Mouse (Mus musculus): ENCODE results near the gene Gm49342. TPM values are rescaled to one million over a fixed set of nuclear protein-coding genes. Genes with fewer than 3 reads are reported as not detected.

Gm49342 gene
- 10 to 100 TPM; 91.1 to 96.2 TPM for total RNA-seq (2023)

GRCm38 (mm10) chr14:50943932-50944667, at the start of gene Gm49342:
Gene Gm49342 (plus strand): TSS chr14:50944517.

GRCm38 (mm10) chr14:50897374-50897765, 46.9 kb upstream of the Gm49342 start, which contains the start of gene Klhl33:
Gene Klhl33 (minus strand): TSS chr14:50897507.

GRCm38 (mm10) chr14:50924281-50925064, 19.8 kb upstream of the Gm49342 start, which contains the start of the genes Osgep and Apex1:
Gene Osgep (minus strand): TSS chr14:50924893.
Gene Apex1 (plus strand): TSS chr14:50924968.

GRCm38 (mm10) chr14:50930754-50931492, 13.4 kb upstream of the Gm49342 start, which contains the start of the genes Pip4p1 and Pnp:
Gene Pip4p1 (minus strand): TSS chr14:50930856.
Gene Pnp (plus strand): TSS chr14:50931082.

GRCm38 (mm10) chr14:50955942-50956508, 11.7 kb downstream of the Gm49342 start, which contains the start of gene Pnp2:
Gene Pnp2 (plus strand): TSS chr14:50955992.

GRCm38 (mm10) chr14:51007152-51007801, 63.0 kb downstream of the Gm49342 start, which contains the start of gene Rnase10:
Gene Rnase10 (plus strand): TSS chr14:51007751.

Other genes starting within 250 kb of the Gm49342 start
- not detected for gene Olfr748, start 237.1 kb upstream of the Gm49342 start, total RNA-seq (2023)
- not detected for gene Olfr749, start 199.4 kb upstream of the Gm49342 start, total RNA-seq (2023)
- gene Ttc5, start 159.0 kb upstream of the Gm49342 start, total RNA-seq (2023) = 10 to 100 TPM; 27.2 to 32.8 TPM
- under 1 TPM in 1 of 2 experiments, not detected in 1; 0.26 TPM for gene Ccnb1ip1, start 136.8 kb upstream of the Gm49342 start, total RNA-seq (2023)
- 10 to 100 TPM; 24.4 to 28.5 TPM for gene Parp2, start 136.7 kb upstream of the Gm49342 start, total RNA-seq (2023)
- gene Tep1, start 74.0 kb upstream of the Gm49342 start, total RNA-seq (2023) = 10 to 100 TPM; 49.5 to 58.5 TPM
- gene Klhl33, start 47.0 kb upstream of the Gm49342 start, total RNA-seq (2023) = under 1 TPM; 0.13 to 0.33 TPM
- gene Osgep, start 19.6 kb upstream of the Gm49342 start, total RNA-seq (2023) = 10 to 100 TPM; 22.8 to 27.0 TPM
- 10 to 100 TPM; 16.0 to 20.1 TPM for gene Apex1, start 19.5 kb upstream of the Gm49342 start, total RNA-seq (2023)
- 10 to 100 TPM; 53.6 to 56.3 TPM for gene Pip4p1, start 13.7 kb upstream of the Gm49342 start, total RNA-seq (2023)
- gene Pnp, start 13.4 kb upstream of the Gm49342 start, total RNA-seq (2023) = 100 to 1,000 TPM in 1 of 2 experiments, 10 to 100 TPM in 1; 77.0 to 104 TPM
- gene Pnp2, start 11.5 kb downstream of the Gm49342 start, total RNA-seq (2023) = 10 to 100 TPM in 1 of 2 experiments, 1 to 10 TPM in 1; 9.1 to 11.8 TPM
- not detected for gene Rnase10, start 63.2 kb downstream of the Gm49342 start, total RNA-seq (2023)
- not detected for gene Rnase9, start 97.4 kb downstream of the Gm49342 start, total RNA-seq (2023)
- not detected for gene Rnase11, start 105.6 kb downstream of the Gm49342 start, total RNA-seq (2023)
- 1 to 10 TPM; 1.7 to 2.0 TPM for gene Rnase12, start 113.1 kb downstream of the Gm49342 start, total RNA-seq (2023)
- not detected for gene Olfr750, start 129.9 kb downstream of the Gm49342 start, total RNA-seq (2023)
- gene Rnase4, start 146.6 kb downstream of the Gm49342 start, total RNA-seq (2023) = 1 to 10 TPM; 5.1 to 5.8 TPM
- gene Ang, start 146.6 kb downstream of the Gm49342 start, total RNA-seq (2023) = 1 to 10 TPM; 3.5 to 5.6 TPM
- not detected for gene Eddm3b, start 169.9 kb downstream of the Gm49342 start, total RNA-seq (2023)
- 10 to 100 TPM; 42.5 to 44.9 TPM for gene Rnase6, start 179.4 kb downstream of the Gm49342 start, total RNA-seq (2023)
- gene Rnase1, start 202.3 kb downstream of the Gm49342 start, total RNA-seq (2023) = not detected
- 1 to 10 TPM; 2.5 to 2.7 TPM for gene Rnase2b, start 217.7 kb downstream of the Gm49342 start, total RNA-seq (2023)

Data from neutrophil, adult 83 days (primary cell).